Mouse (Mus musculus) cortical plate, adult 2 months (tissue): ENCODE data around the gene Ldhd.

Source experiments
- CTCF ChIP-seq: fragments of 200-500 bp; IDR thresholded peaks from 2 replicates; pipeline ENCODE4 v1.5.1; 2011; ENCODE audit warnings: mild to moderate bottlenecking, control low read depth, low read length; ENCODE audit not compliant: insufficient read depth; ENCODE audit errors: extremely low read depth
- POLR2A ChIP-seq: fragments of 200-500 bp; IDR thresholded peaks from 2 replicates; pipeline ENCODE4 v1.6.1; 2011; ENCODE audit warnings: mild to moderate bottlenecking, low read length, control low read depth; ENCODE audit not compliant: insufficient read depth; ENCODE audit errors: extremely low read depth

DNA sequence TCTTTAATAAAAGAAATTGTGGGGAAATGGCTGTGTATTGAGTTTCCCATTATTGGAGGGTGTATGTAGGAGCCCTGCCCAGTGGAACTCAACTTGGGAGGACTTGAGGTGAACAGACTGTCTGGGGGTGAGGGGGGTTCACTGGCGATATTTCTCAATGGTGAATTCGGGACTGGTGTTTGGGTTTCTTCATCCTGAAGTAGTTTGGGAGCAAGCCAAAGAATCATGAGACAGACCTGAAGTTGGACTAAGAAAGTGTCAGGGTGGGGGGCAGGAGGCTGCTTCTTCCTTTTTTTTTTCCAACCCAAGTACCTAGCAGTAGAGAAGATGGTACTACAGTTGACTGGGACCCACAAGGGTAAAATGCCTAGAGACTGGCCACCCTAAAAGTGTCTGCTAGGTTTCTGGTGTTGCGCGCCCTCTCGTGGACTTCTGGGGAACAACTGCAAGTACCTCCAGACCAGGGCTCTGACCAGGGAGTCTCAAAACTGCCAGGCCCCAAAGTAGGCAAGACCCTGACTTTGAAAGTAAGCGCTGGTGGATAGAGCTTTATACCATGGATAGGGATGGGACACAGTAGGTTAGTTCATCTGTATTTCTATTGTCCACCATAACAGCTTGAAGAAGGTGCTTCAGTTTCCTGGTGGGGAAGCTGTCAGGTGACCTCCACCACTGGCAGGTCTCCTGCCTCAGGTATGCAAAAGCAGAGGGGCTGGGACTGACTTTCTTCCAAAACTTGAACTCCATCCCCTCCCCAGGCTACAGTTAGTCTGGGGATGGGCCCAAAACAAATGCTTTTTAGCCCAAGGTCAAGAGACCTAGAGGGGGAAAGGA is 4.3 kb downstream of the Ldhd start:
- TF ChIP-seq POLR2A (no peak), CTCF (peak; percentile 81)
